Mouse (Mus musculus): ENCODE measurements around the gene S1pr4. TPM values are rescaled to one million over a fixed set of nuclear protein-coding genes. Genes with fewer than 3 reads are reported as not detected.

S1pr4 gene
- polyA plus RNA-seq, 1 experiment from 2014 or later: 5.3 TPM

DNA sequence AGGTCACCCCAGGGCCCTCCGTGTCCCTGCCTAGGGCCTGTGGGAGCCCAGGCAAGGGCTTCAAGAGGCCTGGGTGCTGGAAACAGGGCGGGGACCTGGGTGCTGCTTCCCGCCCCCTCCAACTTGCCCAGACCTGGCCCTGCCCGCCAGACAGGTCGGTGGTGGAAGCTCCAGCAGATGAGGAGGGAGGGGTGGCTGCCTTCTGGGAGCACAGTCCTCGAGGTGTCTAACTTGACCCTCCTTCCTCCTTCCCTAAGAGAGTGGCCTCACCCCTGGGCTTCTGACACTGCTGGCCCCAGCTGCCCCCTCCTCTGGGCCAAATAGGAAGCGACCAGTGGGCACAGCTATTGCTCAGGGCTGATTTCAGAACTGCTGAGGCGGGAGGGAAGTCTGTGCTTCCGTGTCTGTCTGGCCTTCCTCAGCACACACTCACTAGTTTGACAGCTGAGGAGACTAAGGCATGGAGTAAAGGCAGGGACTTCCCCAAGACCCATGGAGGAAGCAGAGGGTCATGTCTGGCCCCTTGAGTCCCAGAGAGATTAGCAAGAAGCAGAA is 24.2 kb upstream of the S1pr4 start, which contains the start of gene Gna15:
Gene Gna15, minus strand, starts transcription at position 175 of the 555 bp plus-strand sequence.
- peak within 1 kb of the TSS; percentile 55 for H3K4me3 ChIP-seq (ENCODE audit: low read depth, low read length)
- peak within 1 kb of the TSS; percentile 47 for H3K4me2 ChIP-seq (ENCODE audit: low read depth, low read length)
- H3K36me3 ChIP-seq (ENCODE audit: control insufficient read depth, insufficient read depth): no peaks in the 10 kb centered on the region
- no peaks in the 10 kb centered on the region for H3K27me3 ChIP-seq (ENCODE audit: control insufficient read depth, insufficient read depth, low read depth, low read length)
- peak within 1 kb of the TSS; percentile 62 for H3K9ac ChIP-seq (ENCODE audit: low read depth, low read length)
- H3K9me3 ChIP-seq (replicated peaks; ENCODE audit: control insufficient read depth, low read length): no peaks in the 10 kb centered on the region
- peaks cover 35% of the 10 kb centered on the region for H3K4me1 ChIP-seq (ENCODE audit: control insufficient read depth, low read depth, low read length)
- peak within 1 kb of the TSS; percentile 83 for H3K27ac ChIP-seq (ENCODE audit: low read length)
- 5% methylated on average over 9 of the region's 9 CpGs for WGBS (ENCODE audit: insufficient replicate concordance)
- peak; percentile 44 for ATAC-seq (ENCODE audit: low read depth)

- H3K4me3 ChIP-seq (ENCODE audit: low read depth, low read length): peak overlapping the region; percentile 55
- H3K36me3 ChIP-seq (ENCODE audit: control insufficient read depth, insufficient read depth): no peaks in the 10 kb centered on the region
- ATAC-seq (ENCODE audit: low read depth): no peak
- peak overlapping the region; percentile 62 for H3K9ac ChIP-seq (ENCODE audit: low read depth, low read length)
- H3K4me1 ChIP-seq (ENCODE audit: control insufficient read depth, low read depth, low read length): peaks cover 40% of the 10 kb centered on the region
- H3K27me3 ChIP-seq (ENCODE audit: control insufficient read depth, insufficient read depth, low read depth, low read length): no peaks in the 10 kb centered on the region
- no peaks in the 10 kb centered on the region for H3K9me3 ChIP-seq (replicated peaks; ENCODE audit: control insufficient read depth, low read length)
- WGBS (ENCODE audit: insufficient replicate concordance): 2% methylated on average over 19 of the region's 19 CpGs
- H3K4me2 ChIP-seq (ENCODE audit: low read depth, low read length): peak overlapping the region; percentile 47
- peak overlapping the region; percentile 83 for H3K27ac ChIP-seq (ENCODE audit: low read length)
These were observed 23.6 kb upstream of the S1pr4 start for GRCm38 (mm10) chr10:81523570-81523969.

DNA sequence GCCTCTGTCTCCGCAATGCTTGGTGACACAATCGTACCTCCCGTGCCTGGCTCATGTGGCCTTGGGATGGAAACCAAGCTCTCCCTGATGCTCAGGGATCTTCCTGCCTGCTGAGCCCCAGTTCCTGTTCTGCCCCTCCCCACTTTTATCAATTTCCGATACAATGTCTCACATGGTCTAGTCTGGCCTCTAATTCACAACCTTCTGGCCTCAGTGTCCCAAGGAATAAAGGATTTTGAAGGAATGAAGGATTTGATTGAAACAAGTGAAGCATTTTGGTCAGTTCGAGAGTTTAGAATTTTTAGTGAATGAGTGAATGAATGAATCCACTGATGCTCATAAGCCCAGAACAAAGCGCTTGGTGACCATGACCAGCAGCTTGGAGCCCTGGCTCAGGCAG is 23.2 kb upstream of the S1pr4 start:
- no peaks in the 10 kb centered on the region for H3K27me3 ChIP-seq (ENCODE audit: control insufficient read depth, insufficient read depth, low read depth, low read length)
- WGBS (ENCODE audit: insufficient replicate concordance): 23% methylated on average over 6 of the region's 6 CpGs
- no peak overlapping the region for H3K27ac ChIP-seq (ENCODE audit: low read length)
- peaks cover 45% of the 10 kb centered on the region for H3K4me1 ChIP-seq (ENCODE audit: control insufficient read depth, low read depth, low read length)
- no peaks in the 10 kb centered on the region for H3K9me3 ChIP-seq (replicated peaks; ENCODE audit: control insufficient read depth, low read length)
- peak overlapping the region; percentile 62 for H3K9ac ChIP-seq (ENCODE audit: low read depth, low read length)
- H3K4me2 ChIP-seq (ENCODE audit: low read depth, low read length): peak overlapping the region; percentile 47
- no peak for ATAC-seq (ENCODE audit: low read depth)
- peak overlapping the region; percentile 55 for H3K4me3 ChIP-seq (ENCODE audit: low read depth, low read length)
- no peaks in the 10 kb centered on the region for H3K36me3 ChIP-seq (ENCODE audit: control insufficient read depth, insufficient read depth)

DNA sequence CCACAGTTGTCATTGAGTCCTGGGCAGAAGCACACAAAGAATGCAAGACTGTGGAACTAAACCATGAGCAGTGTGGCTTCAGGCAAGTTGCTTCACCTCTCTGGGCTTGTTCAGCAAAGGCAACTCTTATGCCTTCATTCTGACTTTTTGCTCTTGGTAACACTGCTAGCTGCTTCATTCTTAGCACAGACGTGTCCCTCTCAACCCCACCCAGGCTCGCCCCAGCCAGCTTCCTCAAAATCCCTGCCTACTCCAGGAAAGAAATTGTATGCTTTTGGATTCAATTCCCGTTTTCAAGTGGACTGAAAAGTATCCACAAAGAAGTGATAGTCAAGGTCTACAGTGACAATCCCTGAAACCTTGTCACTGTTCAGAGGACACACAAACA is 20.0 kb upstream of the S1pr4 start:
- Histone ChIP-seq H3K27me3 (ENCODE audit: control insufficient read depth, insufficient read depth, low read depth, low read length) (no peaks in the 10 kb centered on the region), H3K4me2 (ENCODE audit: low read depth, low read length) (no peak overlapping the region), H3K27ac (ENCODE audit: low read length) (peak overlapping the region; percentile 18; the same call in 1 of the 2 replicates), H3K4me1 (ENCODE audit: control insufficient read depth, low read depth, low read length) (peaks cover 44% of the 10 kb centered on the region), H3K9ac (ENCODE audit: low read depth, low read length) (no peak overlapping the region), H3K9me3 (replicated peaks; ENCODE audit: control insufficient read depth, low read length) (no peaks in the 10 kb centered on the region), H3K36me3 (ENCODE audit: control insufficient read depth, insufficient read depth) (no peaks in the 10 kb centered on the region), H3K4me3 (ENCODE audit: low read depth, low read length) (no peak overlapping the region)
- 0 out of 2 replicates have a peak, but pooled peaks have one; percentile 1 for ATAC-seq (ENCODE audit: low read depth)
- 20% methylated on average over 3 of the region's 3 CpGs for WGBS (ENCODE audit: insufficient replicate concordance)

DNA sequence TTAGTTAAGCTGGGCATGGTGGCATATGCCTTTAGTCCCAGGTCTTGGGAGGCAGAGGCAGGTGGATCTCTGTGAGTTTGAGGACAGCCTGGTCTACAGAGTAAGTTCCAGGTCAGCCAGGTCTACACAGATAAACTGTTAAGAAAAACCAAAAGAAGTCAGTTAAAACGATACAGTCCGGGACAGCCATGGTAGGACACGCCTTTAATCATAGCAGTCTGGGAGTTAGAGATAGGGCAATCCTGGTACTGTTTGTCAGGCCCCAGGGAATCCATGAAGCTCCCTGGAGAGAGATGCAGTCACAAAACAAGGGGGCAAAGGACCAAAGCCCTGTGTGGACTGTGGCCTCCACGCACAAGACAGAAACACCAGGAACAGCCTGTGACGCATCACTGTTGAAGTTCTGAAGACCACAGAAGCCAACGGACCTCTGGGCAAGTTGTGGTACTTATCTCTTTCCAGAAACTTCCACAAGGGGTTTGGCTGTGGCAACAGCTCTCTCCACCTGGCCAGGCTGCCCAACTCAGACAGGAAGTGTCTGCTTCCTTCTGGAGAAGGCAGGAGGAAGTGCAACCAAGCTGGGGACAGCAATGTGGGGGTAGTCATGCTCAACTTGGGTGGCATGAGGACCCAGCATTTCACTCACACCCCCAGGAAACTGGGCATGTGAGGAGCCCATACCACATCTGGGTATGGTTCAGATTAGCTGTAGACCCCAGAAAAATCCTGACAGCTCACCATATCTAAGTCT is 19.5 kb upstream of the S1pr4 start:
- peak; percentile 78 for ATAC-seq (ENCODE audit: low read depth)

GRCm38 (mm10) chr10:81518546-81518945 is 18.6 kb upstream of the S1pr4 start:
- H3K4me3 ChIP-seq (ENCODE audit: low read depth, low read length): no peak overlapping the region
- no peak overlapping the region; the same call in 1 of the 2 replicates for H3K27ac ChIP-seq (ENCODE audit: low read length)
- no peak overlapping the region for H3K9ac ChIP-seq (ENCODE audit: low read depth, low read length)
- no peak overlapping the region for H3K4me2 ChIP-seq (ENCODE audit: low read depth, low read length)
- H3K4me1 ChIP-seq (ENCODE audit: control insufficient read depth, low read depth, low read length): peaks cover 30% of the 10 kb centered on the region
- WGBS (ENCODE audit: insufficient replicate concordance): 15% methylated on average over 4 of the region's 4 CpGs
- no peaks in the 10 kb centered on the region for H3K27me3 ChIP-seq (ENCODE audit: control insufficient read depth, insufficient read depth, low read depth, low read length)
- no peak for ATAC-seq (ENCODE audit: low read depth)
- H3K9me3 ChIP-seq (replicated peaks; ENCODE audit: control insufficient read depth, low read length): no peaks in the 10 kb centered on the region
- peaks cover 5% of the 10 kb centered on the region for H3K36me3 ChIP-seq (ENCODE audit: control insufficient read depth, insufficient read depth)

More for the DNA sequence above, 19.5 kb upstream of the S1pr4 start:
- no peaks in the 10 kb centered on the region for H3K36me3 ChIP-seq (ENCODE audit: control insufficient read depth, insufficient read depth)
- H3K27ac ChIP-seq (ENCODE audit: low read length): peak overlapping the region; percentile 18
- H3K9ac ChIP-seq (ENCODE audit: low read depth, low read length): no peak overlapping the region
- H3K4me2 ChIP-seq (ENCODE audit: low read depth, low read length): no peak overlapping the region
- H3K9me3 ChIP-seq (replicated peaks; ENCODE audit: control insufficient read depth, low read length): no peaks in the 10 kb centered on the region
- H3K27me3 ChIP-seq (ENCODE audit: control insufficient read depth, insufficient read depth, low read depth, low read length): no peaks in the 10 kb centered on the region
- H3K4me3 ChIP-seq (ENCODE audit: low read depth, low read length): no peak overlapping the region
- peaks cover 39% of the 10 kb centered on the region for H3K4me1 ChIP-seq (ENCODE audit: control insufficient read depth, low read depth, low read length)
- WGBS (ENCODE audit: insufficient replicate concordance): 7% methylated on average over 6 of the region's 6 CpGs

- H3K9me3 ChIP-seq (replicated peaks; ENCODE audit: control insufficient read depth, low read length): no peaks in the 10 kb centered on the region
- no peak for ATAC-seq (ENCODE audit: low read depth)
- 45% methylated on average over 8 of the region's 8 CpGs for WGBS (ENCODE audit: insufficient replicate concordance)
These were observed 17.3 kb upstream of the S1pr4 start for GRCm38 (mm10) chr10:81517227-81517626.

DNA sequence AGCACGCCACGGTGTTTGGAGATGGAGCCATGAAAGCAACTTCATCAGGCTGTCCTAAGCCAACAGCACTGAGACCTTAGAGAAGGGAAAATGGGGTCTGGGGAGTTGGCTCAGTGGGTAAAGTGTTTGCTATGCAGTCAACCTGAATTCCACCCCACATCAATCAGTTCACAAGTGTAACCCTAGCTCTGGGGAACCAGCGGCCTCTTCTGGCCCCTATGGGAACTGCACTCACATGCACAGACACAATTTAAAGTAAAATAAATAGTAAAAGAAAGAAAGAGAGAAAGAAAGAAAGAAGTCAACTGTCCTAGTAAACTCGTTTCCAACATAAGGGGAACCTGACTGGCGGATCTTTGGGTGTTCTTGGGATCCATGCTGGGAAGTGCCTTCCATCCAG is 13.9 kb upstream of the S1pr4 start:
- Histone ChIP-seq H3K27ac (ENCODE audit: low read length) (no peak overlapping the region), H3K36me3 (ENCODE audit: control insufficient read depth, insufficient read depth) (peaks cover 5% of the 10 kb centered on the region), H3K4me3 (ENCODE audit: low read depth, low read length) (no peak overlapping the region), H3K9me3 (replicated peaks; ENCODE audit: control insufficient read depth, low read length) (no peaks in the 10 kb centered on the region), H3K9ac (ENCODE audit: low read depth, low read length) (no peak overlapping the region), H3K4me1 (ENCODE audit: control insufficient read depth, low read depth, low read length) (peaks cover 15% of the 10 kb centered on the region), H3K4me2 (ENCODE audit: low read depth, low read length) (no peak overlapping the region), H3K27me3 (ENCODE audit: control insufficient read depth, insufficient read depth, low read depth, low read length) (no peaks in the 10 kb centered on the region)
- ATAC-seq (ENCODE audit: low read depth): no peak
- 73% methylated on average over 5 of the region's 5 CpGs for WGBS (ENCODE audit: insufficient replicate concordance)

More at GRCm38 (mm10) chr10:81517227-81517626, 17.3 kb upstream of the S1pr4 start:
- peaks cover 5% of the 10 kb centered on the region for H3K36me3 ChIP-seq (ENCODE audit: control insufficient read depth, insufficient read depth)
- no peaks in the 10 kb centered on the region for H3K27me3 ChIP-seq (ENCODE audit: control insufficient read depth, insufficient read depth, low read depth, low read length)
- no peak overlapping the region for H3K4me3 ChIP-seq (ENCODE audit: low read depth, low read length)
- peaks cover 25% of the 10 kb centered on the region for H3K4me1 ChIP-seq (ENCODE audit: control insufficient read depth, low read depth, low read length)
- no peak overlapping the region for H3K27ac ChIP-seq (ENCODE audit: low read length)
- H3K4me2 ChIP-seq (ENCODE audit: low read depth, low read length): no peak overlapping the region
- H3K9ac ChIP-seq (ENCODE audit: low read depth, low read length): no peak overlapping the region

GRCm38 (mm10) chr10:81510246-81510810 is 10.4 kb upstream of the S1pr4 start:
- WGBS (ENCODE audit: insufficient replicate concordance): 59% methylated on average over 14 of the region's 14 CpGs

More at GRCm38 (mm10) chr10:81510246-81510810, 10.4 kb upstream of the S1pr4 start:
- H3K27me3 ChIP-seq (ENCODE audit: control insufficient read depth, insufficient read depth, low read depth, low read length): no peaks in the 10 kb centered on the region
- no peak overlapping the region for H3K27ac ChIP-seq (ENCODE audit: low read length)
- ATAC-seq (ENCODE audit: low read depth): no peak
- no peaks in the 10 kb centered on the region for H3K4me1 ChIP-seq (ENCODE audit: control insufficient read depth, low read depth, low read length)
- H3K9ac ChIP-seq (ENCODE audit: low read depth, low read length): no peak overlapping the region
- no peak overlapping the region for H3K4me3 ChIP-seq (ENCODE audit: low read depth, low read length)
- H3K36me3 ChIP-seq (ENCODE audit: control insufficient read depth, insufficient read depth): peaks cover 5% of the 10 kb centered on the region
- H3K9me3 ChIP-seq (replicated peaks; ENCODE audit: control insufficient read depth, low read length): no peaks in the 10 kb centered on the region
- no peak overlapping the region for H3K4me2 ChIP-seq (ENCODE audit: low read depth, low read length)
